Mouse (Mus musculus) adipocyte (in vitro differentiated cells): ENCODE measurements at regions not wholly inside any gene's neighbourhood (a gene's known extent, or its start where the extent isn't known, plus 50 kb on each side); places are given as distances from the start of the nearest gene placed in this dataset.

Source experiments
- DNase-seq: peaks from one replicate; pipeline ENCODE4 v3.0.0-alpha.2; 2016; ENCODE audit warnings: low spot score

- DNase-seq = no peak
Measured at GRCm38 (mm10) chr2:123267036-123267435, 502.0 kb downstream of the Sqor start.

- DNase-seq = no peak
Measured at GRCm38 (mm10) chr2:123274866-123275735, 510.1 kb downstream of the Sqor start.

DNA sequence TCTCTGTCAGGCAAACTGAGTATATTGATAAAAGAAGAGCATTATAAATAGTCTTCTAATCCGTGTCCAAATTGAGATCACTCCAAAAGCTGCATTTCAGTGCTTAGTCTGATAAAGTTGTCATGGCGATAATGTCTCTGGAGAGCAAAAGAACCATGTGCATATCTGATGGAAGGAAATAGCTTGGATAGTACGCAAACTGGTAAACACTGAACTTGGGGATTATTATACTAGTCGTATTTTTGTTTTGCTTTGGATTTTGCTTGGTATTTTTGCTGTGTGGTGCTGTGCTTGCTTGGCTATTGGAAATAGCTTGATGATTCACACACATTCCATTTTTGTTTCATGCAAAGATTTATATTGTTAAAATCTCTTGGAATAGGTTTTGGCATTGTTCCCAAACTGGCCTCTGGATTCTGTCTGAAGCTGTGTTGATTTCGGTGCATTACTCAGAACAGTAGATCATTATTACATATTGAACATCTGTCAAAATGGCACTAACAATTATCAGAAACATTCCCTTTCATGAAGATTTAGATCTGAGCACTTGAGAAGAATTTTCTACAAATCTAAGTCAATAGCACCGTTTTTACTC, 510.8 kb downstream of the Sqor start:
- DNase-seq = no peak

DNA sequence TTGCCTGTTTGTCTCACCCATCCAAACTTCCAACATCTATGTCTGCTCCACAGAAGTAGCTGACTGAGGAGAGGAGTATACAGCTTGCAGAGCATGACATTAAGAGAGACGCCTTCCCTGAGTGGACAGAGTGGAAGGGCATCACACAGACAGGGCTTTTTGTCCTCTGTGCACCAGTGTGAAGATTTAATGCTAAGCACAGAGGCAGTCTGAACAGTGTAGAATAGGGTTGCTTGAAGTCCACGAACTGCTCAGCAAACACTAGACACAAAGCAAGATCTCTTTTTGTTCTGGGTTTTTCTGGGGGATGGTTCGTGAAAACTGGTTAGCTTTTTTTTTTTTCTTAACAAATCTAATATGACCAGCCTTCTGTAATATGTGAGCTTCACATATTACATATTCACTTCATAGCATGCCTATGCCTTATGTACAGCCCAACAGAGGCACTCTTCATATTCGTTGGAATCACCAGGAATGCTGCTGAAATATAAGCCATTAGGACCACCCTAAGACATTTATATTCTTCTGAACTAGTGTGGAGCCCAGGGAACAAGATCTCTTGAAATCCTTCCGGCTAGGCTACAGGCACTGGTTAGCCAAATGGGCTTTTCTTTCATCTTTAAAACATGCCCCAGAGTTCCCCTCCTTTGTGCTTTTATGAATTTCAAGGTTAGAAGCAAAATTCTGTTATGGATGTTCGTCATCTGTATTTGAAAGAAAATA, 546.7 kb downstream of the Sqor start:
- DNase-seq = no peak

DNA sequence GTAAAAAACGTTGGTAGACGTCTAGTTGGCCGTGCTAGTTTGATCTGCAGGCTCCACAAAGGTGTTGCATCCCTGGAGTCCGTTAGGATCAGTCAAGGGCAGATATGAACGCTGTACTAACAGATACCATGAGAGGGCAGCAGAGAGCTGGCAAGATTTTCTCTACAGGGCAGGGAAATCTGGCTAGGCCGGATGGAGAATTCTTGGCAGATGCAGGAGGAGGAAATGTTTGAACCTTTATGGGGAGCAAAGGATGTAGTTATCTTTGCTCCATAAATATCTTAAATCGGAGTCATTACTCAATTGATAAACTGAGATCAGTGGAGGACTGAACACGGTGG, 547.2 kb downstream of the Sqor start:
- DNase-seq = peak; percentile 76

- DNase-seq = no peak
Measured at GRCm38 (mm10) chr2:123320448-123321097, 555.5 kb downstream of the Sqor start.

GRCm38 (mm10) chr2:123323769-123324168, 558.7 kb downstream of the Sqor start:
- no peak for DNase-seq

GRCm38 (mm10) chr2:123324896-123325295, 559.9 kb downstream of the Sqor start:
- no peak for DNase-seq

DNA sequence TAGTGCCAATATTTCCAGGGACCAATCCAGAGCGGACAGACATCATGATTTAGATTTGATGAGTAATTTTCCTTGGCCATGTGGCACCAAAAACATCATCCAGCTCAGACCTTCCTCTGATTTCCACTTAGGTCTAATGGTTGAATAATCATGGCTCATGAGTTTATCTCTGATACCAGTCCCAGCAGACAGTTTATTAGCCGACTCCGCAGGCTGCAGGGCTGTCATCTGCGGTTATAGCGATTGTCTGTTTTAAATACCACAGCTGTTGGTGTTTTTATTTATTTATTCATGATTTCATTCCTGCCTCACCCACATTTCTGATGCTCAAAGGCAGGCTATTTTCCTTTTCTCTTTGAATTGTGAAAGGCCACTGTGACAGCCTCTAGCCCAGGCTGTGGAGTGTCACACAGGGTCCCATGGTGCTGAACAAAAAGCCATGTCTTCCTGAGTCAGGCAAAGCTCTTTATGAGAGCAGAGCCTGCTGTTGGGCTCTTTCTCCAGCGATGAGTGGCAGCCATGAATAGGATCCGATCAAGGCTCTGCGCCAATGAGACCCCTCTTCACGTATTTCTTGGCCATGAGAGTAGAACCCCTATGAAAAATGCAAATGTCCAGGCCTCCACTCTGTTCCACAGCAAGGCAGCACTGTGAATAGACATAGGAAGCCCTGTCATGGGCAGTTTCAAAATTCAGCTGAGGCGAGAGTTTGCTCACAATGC, 584.7 kb downstream of the Sqor start:
- no peak for DNase-seq

DNA sequence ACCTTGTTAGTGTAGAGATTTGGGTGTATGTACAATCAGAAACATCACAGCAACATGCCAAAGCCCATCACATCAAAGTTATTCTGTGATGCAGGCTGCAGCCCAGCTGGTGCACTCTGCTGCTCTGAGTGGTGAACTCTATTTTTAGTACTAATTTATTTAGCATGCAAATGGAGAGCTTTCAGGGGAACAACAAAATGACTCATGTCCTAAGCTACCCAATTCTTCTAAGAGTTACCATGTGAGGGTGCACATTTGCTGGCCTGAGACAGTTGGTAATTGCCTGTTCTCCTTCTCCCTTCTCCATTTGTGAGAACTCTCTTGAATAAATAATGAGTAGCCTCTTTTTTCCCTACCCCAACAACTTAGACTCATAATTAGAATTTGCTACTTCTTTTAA, 599.2 kb downstream of the Sqor start:
- no peak for DNase-seq

- DNase-seq = no peak
Measured at GRCm38 (mm10) chr2:123366571-123366970, 601.5 kb downstream of the Sqor start.

DNA sequence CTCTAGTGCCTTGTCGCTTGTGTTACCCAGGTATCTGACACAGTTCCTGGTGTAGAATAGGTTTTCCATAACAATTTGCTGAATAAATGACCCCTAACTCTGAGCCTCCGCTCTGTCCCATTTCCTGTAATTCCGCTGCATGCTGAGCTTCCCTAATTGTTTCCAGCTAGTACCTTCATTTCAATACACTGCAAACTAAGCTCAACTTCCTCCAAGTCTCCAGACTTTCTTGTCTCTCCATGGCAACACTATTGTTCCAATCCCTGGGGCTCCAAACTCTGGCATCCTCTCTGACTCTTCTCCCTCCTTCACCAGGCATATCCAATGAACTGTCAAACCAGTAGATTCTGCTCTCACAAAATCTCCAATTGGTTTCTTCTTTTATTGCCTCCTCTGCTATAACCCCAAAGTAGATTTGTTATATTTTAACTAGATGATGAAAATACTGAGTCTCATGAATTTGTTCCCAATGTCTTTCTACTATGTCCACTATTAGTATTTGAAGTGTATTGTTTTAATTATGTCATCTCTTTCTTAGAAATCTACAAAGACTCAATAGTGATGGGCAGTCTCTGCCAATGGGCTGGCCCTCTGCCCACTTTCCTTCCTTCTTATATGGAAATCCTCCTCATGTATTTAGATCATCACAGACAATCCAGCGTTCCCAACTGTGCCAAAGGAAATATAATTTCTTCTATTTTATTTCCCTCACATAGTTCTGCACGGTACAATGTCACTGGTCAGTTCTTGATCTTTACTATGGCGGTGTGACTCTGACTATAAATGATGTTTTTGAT, 620.8 kb downstream of the Sqor start:
- DNase-seq = no peak

DNA sequence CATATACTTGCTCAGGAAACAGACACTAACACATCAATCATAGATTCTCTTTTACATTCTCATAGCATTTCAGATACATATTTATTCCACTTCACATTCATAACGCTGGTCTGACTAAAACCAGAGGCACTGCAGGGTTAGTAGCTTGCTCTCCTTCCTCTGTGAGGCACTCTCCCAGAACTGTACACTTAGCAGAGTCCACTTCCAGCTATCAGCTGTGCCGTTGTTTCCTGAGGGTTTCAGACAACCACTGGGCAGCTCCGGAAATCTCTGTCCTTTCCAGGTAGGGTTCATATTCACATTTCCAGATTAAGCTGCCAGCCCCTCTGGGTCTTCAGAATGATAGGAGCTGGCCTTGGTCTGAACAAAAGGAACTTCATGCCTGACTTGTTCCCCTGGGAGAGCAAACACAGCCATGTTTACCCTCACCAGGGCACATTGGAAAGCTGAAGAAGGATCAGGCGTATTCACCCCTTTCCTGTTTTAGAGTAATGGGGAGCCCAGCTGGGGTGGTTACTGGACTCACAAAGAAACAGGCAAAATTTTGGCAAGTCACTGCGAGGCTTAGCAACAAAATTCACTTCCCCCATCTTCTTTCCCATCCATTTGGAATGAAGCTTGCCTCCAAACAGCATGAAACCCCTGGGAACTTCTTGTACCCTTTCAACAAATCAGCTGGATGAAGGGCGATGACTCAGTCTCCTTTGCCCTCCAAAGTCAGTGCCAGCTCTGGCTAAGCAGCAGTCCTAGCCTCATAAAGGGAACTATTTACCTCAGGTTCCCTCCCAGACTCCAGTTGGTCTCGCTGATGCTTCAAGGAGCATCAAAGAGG, 622.0 kb downstream of the Sqor start:
- DNase-seq = no peak

DNA sequence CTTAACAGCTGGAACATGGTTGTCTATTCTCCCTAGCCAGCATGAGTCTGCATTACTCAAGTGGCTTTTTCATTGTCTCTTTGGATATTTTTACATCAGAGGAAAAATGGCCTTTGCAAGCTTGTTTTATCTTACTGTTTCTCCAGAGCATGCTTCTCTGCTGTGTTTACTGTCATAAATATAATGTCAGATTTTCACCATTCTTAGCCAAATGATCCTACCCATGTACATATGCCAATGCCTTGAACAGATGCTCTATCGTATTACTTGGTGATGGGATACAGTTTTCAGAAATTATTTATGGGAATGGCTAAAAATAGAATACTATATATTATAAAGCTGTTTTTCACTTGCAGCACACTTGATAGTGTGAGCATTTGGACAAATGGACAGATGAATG, 625.9 kb downstream of the Sqor start:
- no peak for DNase-seq

GRCm38 (mm10) chr2:123394296-123394695, 629.3 kb downstream of the Sqor start:
- DNase-seq = no peak

- DNase-seq = no peak
Measured at GRCm38 (mm10) chr2:123397551-123397950, 632.5 kb downstream of the Sqor start.

DNA sequence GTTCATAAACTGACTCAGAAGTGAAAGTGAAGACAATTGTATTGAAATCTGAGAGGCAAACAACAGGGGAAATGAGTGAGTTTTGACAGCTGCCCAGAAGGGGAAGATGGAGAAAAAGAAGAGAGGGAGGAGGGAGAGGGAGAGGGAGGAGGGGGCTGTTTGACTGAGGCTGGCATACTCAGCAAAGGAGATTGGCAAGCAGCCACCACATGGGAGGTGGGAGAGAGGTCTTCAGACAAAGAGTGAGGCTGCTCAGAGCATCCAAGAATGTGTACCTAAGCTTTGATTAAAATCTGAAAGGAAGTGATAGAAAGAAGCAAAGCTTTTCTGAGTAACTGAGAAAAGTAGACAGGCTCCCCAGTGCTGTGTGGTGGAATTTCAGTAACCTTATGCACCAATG, 636.0 kb downstream of the Sqor start:
- DNase-seq = no peak

- DNase-seq = no peak
Measured at GRCm38 (mm10) chr2:123409075-123409474, 644.0 kb downstream of the Sqor start.

GRCm38 (mm10) chr2:123458034-123458677, 631.6 kb upstream of the Sema6d start:
- no peak for DNase-seq

DNA sequence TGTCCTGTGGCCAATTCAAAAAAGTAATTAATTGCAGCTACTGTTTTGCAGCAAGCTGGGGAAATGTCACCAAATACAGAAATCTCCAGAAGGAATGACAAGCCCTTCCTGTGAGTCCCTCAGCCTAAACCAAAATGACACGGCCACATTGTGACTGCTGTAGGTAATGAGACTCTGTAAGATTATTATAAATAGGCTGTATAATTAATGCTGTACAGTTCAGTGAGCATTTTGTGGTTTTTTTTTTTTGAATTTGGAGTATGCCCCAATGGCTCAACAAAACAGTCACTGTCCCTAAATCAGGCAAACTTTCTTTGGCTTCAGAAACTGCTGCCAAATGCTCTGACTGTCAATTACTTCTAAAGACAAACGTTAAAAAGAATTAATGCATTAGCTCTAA, 615.9 kb upstream of the Sema6d start:
- no peak for DNase-seq
